In the genomic region with DNA sequence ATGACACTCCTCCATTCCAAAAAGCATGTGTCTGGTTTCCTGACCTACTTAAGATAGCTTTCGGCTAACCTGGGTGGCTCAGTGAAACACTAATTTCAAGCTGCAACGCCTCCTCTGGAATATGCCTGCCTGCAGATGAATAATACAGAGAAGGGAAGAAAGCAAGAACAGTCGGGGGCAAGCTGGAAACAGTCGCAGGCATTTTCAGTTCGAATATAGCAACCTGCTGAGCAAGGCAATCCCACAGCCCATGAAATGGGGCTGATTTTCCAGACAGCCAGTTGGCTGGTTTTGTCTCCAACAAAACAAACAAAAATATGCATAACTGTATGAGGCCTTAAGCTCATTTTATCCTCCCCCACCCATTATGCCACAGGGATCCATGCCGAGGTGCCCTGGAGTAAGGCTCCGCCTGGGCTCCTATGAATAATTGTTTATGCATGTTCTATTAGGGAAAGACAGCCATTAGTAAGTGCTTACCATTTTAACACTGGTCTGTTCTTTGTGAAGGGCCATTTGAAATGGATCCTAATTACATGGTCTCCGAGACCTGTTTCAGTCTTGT, we compare ENCODE assay signal across 13 mouse cellular contexts.
DNase-seq lines count a peak whose midpoint lies in the region; ATAC-seq lines count a peak whose summit lies in the region.
"Had no signal": no experiment of that assay in that cellular context is flagged by ENCODE, and none has a peak within 500 bp of the region (broad histone marks: within the 10 kb centered on the region; RNA-seq: fewer than 3 reads in every experiment).

No protein-coding gene starts in this region.

- peak; percentile 46 for ATAC-seq in forebrain, embryonic 11.5 days (replicated peaks; ENCODE audit: low FRiP score)
- ATAC-seq in hindbrain, embryonic 13.5 days (ENCODE audit: low FRiP score): peak; percentile 52

- WGBS in forebrain, embryonic 11.5 days: 61% methylated on average over 8 of the region's 8 CpGs
- 83% methylated on average over 8 of the region's 8 CpGs for WGBS in forebrain, embryonic 10.5 days
- WGBS in hindbrain, embryonic 13.5 days: 35% methylated on average over 8 of the region's 8 CpGs

- DNase-seq in forebrain, embryonic 11.5 days (ENCODE audit: low spot score): no peak
- DNase-seq in forebrain, embryonic 10.5 days (ENCODE audit: extremely low spot score, low spot score): no peak
- peak; percentile 82 for DNase-seq in brain, adult 2 months (ENCODE audit: low read depth, low spot score)
- peak; percentile 11 to 20 for DNase-seq in left cerebral cortex, postnatal 36 days (ENCODE audit: low spot score in 2 of 2)
- DNase-seq in urinary bladder, postnatal 36 days (ENCODE audit: low spot score in 2 of 2): no peak
- no peak for DNase-seq in adrenal gland, postnatal 36 days
- DNase-seq in urinary bladder, postnatal 25 days (ENCODE audit: low spot score): no peak
- DNase-seq: thymus, postnatal 4 days had no signal

- no peak overlapping the region for H3K27ac ChIP-seq in forebrain, embryonic 11.5 days (ENCODE audit: low read depth, low read length)
- H3K27ac ChIP-seq in forebrain, embryonic 10.5 days: no peak overlapping the region
- peak overlapping the region; percentile 79 for H3K27ac ChIP-seq in hindbrain, embryonic 13.5 days
- H3K27ac ChIP-seq: kidney, postnatal 0 days; limb, embryonic 13.5 days had no signal

- no peak overlapping the region for H3K9ac ChIP-seq in forebrain, embryonic 11.5 days (ENCODE audit: low read length)
- no peak overlapping the region for H3K9ac ChIP-seq in hindbrain, embryonic 13.5 days
- H3K9ac ChIP-seq: limb, embryonic 13.5 days had no signal

- peaks cover 3% of the 10 kb centered on the region; the same call in 1 of the 2 replicates for H3K9me3 ChIP-seq in forebrain, embryonic 11.5 days (ENCODE audit: control insufficient read depth, low read length)
- 0 out of 2 replicates have a peak, but pooled peaks cover 5% of the 10 kb centered on the region for H3K9me3 ChIP-seq in forebrain, embryonic 10.5 days
- H3K9me3 ChIP-seq in hindbrain, embryonic 13.5 days: no peaks in the 10 kb centered on the region
- H3K9me3 ChIP-seq: G1E had no signal

- intact Hi-C loops in left cerebral cortex, postnatal 36 days (cut with DNase I): loop anchor here (5.0 kb wide), 3 partner anchors 91 to 729 kb away; no protein-coding TSS in a partner anchor

- no peaks in the 10 kb centered on the region; the same call in 1 of the 2 replicates for H3K4me1 ChIP-seq in forebrain, embryonic 11.5 days (replicated peaks; ENCODE audit: control insufficient read depth, insufficient read depth, low read length)
- peaks cover 28% of the 10 kb centered on the region for H3K4me1 ChIP-seq in forebrain, embryonic 10.5 days
- peaks cover 25% of the 10 kb centered on the region for H3K4me1 ChIP-seq in hindbrain, embryonic 13.5 days (replicated peaks)

- no peak overlapping the region for H3K4me3 ChIP-seq in forebrain, embryonic 11.5 days (ENCODE audit: low read depth, low read length)
- H3K4me3 ChIP-seq in forebrain, embryonic 10.5 days: no peak overlapping the region
- H3K4me3 ChIP-seq in hindbrain, embryonic 13.5 days: no peak overlapping the region
- H3K4me3 ChIP-seq: limb, embryonic 13.5 days; myocyte had no signal

- no peak overlapping the region for H3K4me2 ChIP-seq in forebrain, embryonic 11.5 days (ENCODE audit: low read depth, low read length, severe bottlenecking)
- no peak overlapping the region for H3K4me2 ChIP-seq in hindbrain, embryonic 13.5 days
- H3K4me2 ChIP-seq: limb, embryonic 13.5 days had no signal

- H3K36me3 ChIP-seq in forebrain, embryonic 11.5 days (ENCODE audit: control insufficient read depth, insufficient read depth, low read length): no peaks in the 10 kb centered on the region
- H3K36me3 ChIP-seq in forebrain, embryonic 10.5 days (replicated peaks): peaks cover 4% of the 10 kb centered on the region; the same call in 1 of the 2 replicates
- H3K36me3 ChIP-seq in hindbrain, embryonic 13.5 days: peaks cover 5% of the 10 kb centered on the region; the same call in 1 of the 2 replicates
- H3K36me3 ChIP-seq: G1E; limb, embryonic 13.5 days had no signal

- peaks cover 15% of the 10 kb centered on the region for H3K27me3 ChIP-seq in forebrain, embryonic 11.5 days (ENCODE audit: control insufficient read depth, insufficient read depth, low read length)
- H3K27me3 ChIP-seq in forebrain, embryonic 10.5 days (ENCODE audit: poor library complexity, severe bottlenecking): peaks cover 52% of the 10 kb centered on the region
- H3K27me3 ChIP-seq in hindbrain, embryonic 13.5 days: no peaks in the 10 kb centered on the region
- H3K27me3 ChIP-seq: limb, embryonic 13.5 days had no signal

Comparison
In these comparisons a context has a peak if more than half of its experiments do, and no peak if none do; other contexts are left out.
1. DNase-seq: peak in brain, adult 2 months (single experiment) and left cerebral cortex, postnatal 36 days (2 of 2); none in forebrain, embryonic 11.5 days (single experiment), forebrain, embryonic 10.5 days (single experiment), urinary bladder, postnatal 36 days (0 of 2), adrenal gland, postnatal 36 days (0 of 2) and urinary bladder, postnatal 25 days (single experiment).